Mouse (Mus musculus): ENCODE results near the gene Clip2. TPM values are rescaled to one million over a fixed set of nuclear protein-coding genes. Genes with fewer than 3 reads are reported as not detected.
A peak's percentile ranks its signal among the peaks of the same experiment; 100 is the strongest.

The Clip2 gene
- total and polyA plus RNA-seq, 3 experiments = 3.5 to 7.4 TPM; not detected in 1

GRCm38 (mm10) chr5:134530830-134531229 lies 21.4 kb downstream of the Clip2 start:
- no peak overlapping the region for H3K9ac ChIP-seq (ENCODE audit: control insufficient read depth, low read depth, low read length, poor library complexity, severe bottlenecking)
- DNase-seq (ENCODE audit: low read depth, low spot score) = no peak
- no peak overlapping the region for H3K27ac ChIP-seq (ENCODE audit: control insufficient read depth, low read depth, low read length)
- H3K27me3 ChIP-seq (ENCODE audit: control insufficient read depth in 1 of 2, insufficient read depth in 2 of 2, low read length in 2 of 2) = no peaks in the 10 kb centered on the region
- no peaks in the 10 kb centered on the region for H3K4me1 ChIP-seq (ENCODE audit: control insufficient read depth in 1 of 2, insufficient read depth in 2 of 2, low read length in 2 of 2)
- no peak overlapping the region for H3K4me3 ChIP-seq (ENCODE audit: control insufficient read depth in 1 of 2, insufficient read depth in 1 of 2, low read depth in 2 of 2, low read length in 2 of 2)
- no peaks in the 10 kb centered on the region for H3K79me2 ChIP-seq (ENCODE audit: control insufficient read depth, insufficient read depth, low read length, poor library complexity)
- TF ChIP-seq GATA1 (IDR thresholded peaks at IDR 0.05; ENCODE audit: low read depth, low read length) (no peak), TAL1 (IDR thresholded peaks at IDR 0.05; ENCODE audit: low read length) (no peak), TBP (IDR thresholded peaks at IDR 0.05; ENCODE audit: low read depth, low read length) (no peak)
- H3K9me3 ChIP-seq (replicated peaks; ENCODE audit: insufficient read depth, low read length) = no peaks in the 10 kb centered on the region
- no peaks in the 10 kb centered on the region for H3K36me3 ChIP-seq (ENCODE audit: control insufficient read depth in 1 of 2, insufficient read depth in 2 of 2, low read length in 2 of 2)

DNA sequence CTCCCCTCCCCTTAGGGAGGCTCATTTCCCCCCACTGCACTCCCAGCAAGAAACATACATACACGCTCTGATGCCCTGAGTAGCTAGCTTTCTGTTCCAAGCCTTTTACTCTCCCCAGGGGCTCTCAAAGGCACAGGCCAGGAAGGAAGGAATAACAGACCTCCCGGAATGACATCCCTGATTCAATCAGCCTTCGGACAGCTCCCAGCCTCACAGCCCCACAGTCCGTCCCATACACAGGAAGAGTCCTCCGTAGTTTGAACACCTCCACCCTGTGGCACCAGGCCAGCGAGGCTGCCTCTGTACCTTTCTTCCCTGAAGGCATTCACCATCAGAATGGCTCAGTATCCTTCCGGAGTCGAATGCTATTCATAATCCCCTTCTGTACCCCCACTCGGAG lies 23.7 kb downstream of the Clip2 start:
- Histone ChIP-seq H3K36me3 (ENCODE audit: control insufficient read depth in 1 of 2, insufficient read depth in 2 of 2, low read length in 2 of 2) (no peaks in the 10 kb centered on the region), H3K4me1 (ENCODE audit: control insufficient read depth in 1 of 2, insufficient read depth in 2 of 2, low read length in 2 of 2) (no peaks in the 10 kb centered on the region), H3K4me3 (ENCODE audit: control insufficient read depth in 1 of 2, insufficient read depth in 1 of 2, low read depth in 2 of 2, low read length in 2 of 2) (no peak overlapping the region), H3K27ac (ENCODE audit: control insufficient read depth, low read depth, low read length) (no peak overlapping the region), H3K9me3 (replicated peaks; ENCODE audit: insufficient read depth, low read length) (no peaks in the 10 kb centered on the region), H3K79me2 (ENCODE audit: control insufficient read depth, insufficient read depth, low read length, poor library complexity) (no peaks in the 10 kb centered on the region), H3K9ac (ENCODE audit: control insufficient read depth, low read depth, low read length, poor library complexity, severe bottlenecking) (no peak overlapping the region), H3K27me3 (ENCODE audit: control insufficient read depth in 1 of 2, insufficient read depth in 2 of 2, low read length in 2 of 2) (no peaks in the 10 kb centered on the region)
- no peak for TF ChIP-seq POLR2A (IDR thresholded peaks at IDR 0.05; ENCODE audit: control insufficient read depth in 1 of 2, insufficient read depth in 1 of 2, low read depth in 1 of 2, low read length in 2 of 2, poor library complexity in 1 of 2)
- TF ChIP-seq ZNF384 (IDR thresholded peaks at IDR 0.05; ENCODE audit: low read depth, low read length) = no peak
- no peak for DNase-seq (ENCODE audit: low read depth, low spot score)

DNA sequence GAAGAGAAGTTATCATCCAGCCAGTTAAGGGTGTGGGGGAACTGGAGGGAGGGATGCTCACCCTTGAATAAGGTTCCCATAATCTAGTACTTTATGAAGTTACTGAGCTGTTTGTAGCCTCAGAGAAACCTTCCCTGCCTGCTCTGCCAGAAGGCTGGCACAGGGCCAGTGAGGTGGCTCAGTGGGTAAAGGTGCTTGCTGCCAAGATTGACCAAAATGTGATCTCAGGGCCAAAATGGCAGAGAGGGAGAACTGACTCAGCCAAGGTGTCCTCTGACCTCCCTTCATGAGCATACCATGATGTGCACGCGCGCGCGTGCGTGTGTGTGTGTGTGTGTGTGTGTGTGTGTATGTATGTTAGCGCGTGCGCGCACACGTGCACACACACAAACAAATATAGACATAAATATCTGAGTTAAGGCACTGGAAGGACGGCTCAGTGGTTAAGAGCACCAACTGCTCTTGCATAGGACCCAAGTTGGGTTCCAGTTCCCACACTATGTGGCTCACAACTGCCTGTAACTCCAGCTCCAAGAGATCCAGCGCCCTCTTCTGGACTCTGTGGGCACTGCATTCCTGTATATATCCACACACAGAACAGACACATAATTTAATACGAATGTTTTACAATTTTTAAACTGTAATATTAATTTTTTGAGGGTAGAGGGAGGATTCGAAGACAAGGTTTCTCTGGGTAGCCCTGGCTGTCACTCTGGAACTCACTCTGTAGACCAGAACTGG lies 26.1 kb downstream of the Clip2 start:
- peak; percentile 48 for DNase-seq (ENCODE audit: low read depth, low spot score)
- no peak overlapping the region for H3K27ac ChIP-seq (ENCODE audit: control insufficient read depth, low read depth, low read length)
- no peak overlapping the region for H3K9ac ChIP-seq (ENCODE audit: control insufficient read depth, low read depth, low read length, poor library complexity, severe bottlenecking)
- no peaks in the 10 kb centered on the region for H3K27me3 ChIP-seq (ENCODE audit: control insufficient read depth in 1 of 2, insufficient read depth in 2 of 2, low read length in 2 of 2)
- H3K79me2 ChIP-seq (ENCODE audit: control insufficient read depth, insufficient read depth, low read length, poor library complexity) = no peaks in the 10 kb centered on the region
- H3K4me1 ChIP-seq (ENCODE audit: control insufficient read depth in 1 of 2, insufficient read depth in 2 of 2, low read length in 2 of 2) = peaks cover 0 to 13% of the 10 kb centered on the region in 2 experiments; a peak in 3 of 4 replicates
- no peaks in the 10 kb centered on the region for H3K9me3 ChIP-seq (replicated peaks; ENCODE audit: insufficient read depth, low read length)
- peaks cover 0 to 6% of the 10 kb centered on the region in 2 experiments; a peak in 2 of 4 replicates for H3K36me3 ChIP-seq (ENCODE audit: control insufficient read depth in 1 of 2, insufficient read depth in 2 of 2, low read length in 2 of 2)
- TF ChIP-seq EP300 (IDR thresholded peaks at IDR 0.05; ENCODE audit: low read depth in 1 of 2, low read length in 2 of 2) (no peak), CTCF (IDR thresholded peaks at IDR 0.05 in 2 of 3, conservative IDR thresholded peaks at IDR 0.05 in 1 of 3; ENCODE audit: control insufficient read depth in 1 of 3, insufficient read depth in 1 of 3, low read depth in 2 of 3, low read length in 3 of 3, poor library complexity in 1 of 3, severe bottlenecking in 1 of 3) (peak; percentile 52 to 67 (median 53)), RAD21 (IDR thresholded peaks at IDR 0.05; ENCODE audit: low read depth, low read length) (peak; percentile 14), TCF12 (IDR thresholded peaks at IDR 0.05; ENCODE audit: low read depth, low read length) (no peak), SMC3 (IDR thresholded peaks at IDR 0.05; ENCODE audit: low read depth, low read length) (peak; percentile 24; the same call in 1 of the 2 replicates)
- H3K4me3 ChIP-seq (ENCODE audit: control insufficient read depth in 1 of 2, insufficient read depth in 1 of 2, low read depth in 2 of 2, low read length in 2 of 2) = no peak overlapping the region

All from MEL (cell line).